ENCODE assay signal across 22 mouse cellular contexts in the genomic region with DNA sequence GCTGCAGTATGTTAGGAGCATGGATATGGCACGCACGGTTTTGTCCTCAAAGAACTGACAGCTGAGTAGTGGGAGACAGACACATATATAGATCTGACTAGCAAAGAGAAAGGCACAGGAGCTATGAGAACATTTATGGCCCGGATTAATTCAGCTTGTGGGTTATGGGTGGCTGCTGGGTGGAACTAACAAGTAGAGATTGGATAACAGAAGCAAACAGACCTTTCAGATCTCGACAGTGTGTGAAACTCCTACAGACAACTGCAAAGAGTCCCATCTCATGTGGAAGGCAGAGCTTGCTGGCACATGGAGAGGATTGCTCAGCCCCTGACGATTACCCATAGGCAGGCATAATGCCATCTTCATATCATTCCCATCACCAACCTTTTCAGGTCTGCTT.
DNase-seq lines count a peak whose midpoint lies in the region; ATAC-seq lines count a peak whose summit lies in the region.
"Had no signal": no experiment of that assay in that cellular context is flagged by ENCODE, and none has a peak within 500 bp of the region (broad histone marks: within the 10 kb centered on the region; RNA-seq: fewer than 3 reads in every experiment).

No protein-coding gene starts in this region.

- intact Hi-C loops in left cerebral cortex, postnatal 36 days (cut with DNase I) = no loop called here

- 79% methylated on average over 5 of the region's 5 CpGs for WGBS in intestine, embryonic 15.5 days

- H3K4me3 ChIP-seq in intestine, embryonic 15.5 days (replicated peaks) = no peak overlapping the region
- H3K4me3 ChIP-seq: heart, embryonic 10.5 days; hindbrain, embryonic 10.5 days; liver, embryonic 13.5 days; megakaryocyte, embryonic 14.5 days; midbrain, embryonic 13.5 days had no signal

- H3K9me3 ChIP-seq in intestine, embryonic 15.5 days = no peaks in the 10 kb centered on the region
- H3K9me3 ChIP-seq: heart, embryonic 10.5 days; hindbrain, embryonic 10.5 days; megakaryocyte, embryonic 14.5 days; midbrain, embryonic 13.5 days had no signal

- DNase-seq in layer of hippocampus, adult 11-12 months (ENCODE audit: low spot score) = peak; percentile 17
- DNase-seq in layer of hippocampus, postnatal 25 days (ENCODE audit: extremely low spot score in 1 of 2, low spot score in 1 of 2) = no peak
- DNase-seq in brain, adult 2 months (ENCODE audit: low read depth, low spot score) = peak; percentile 73
- DNase-seq in frontal cortex, postnatal 36 days (ENCODE audit: low spot score in 2 of 2) = peak; percentile 38 to 62
- peak; percentile 18 to 37 for DNase-seq in left cerebral cortex, postnatal 36 days (ENCODE audit: low spot score in 2 of 2)
- no peak for DNase-seq in adrenal gland, postnatal 14 days
- no peak for DNase-seq in adrenal gland, postnatal 25 days
- DNase-seq: adrenal gland, postnatal 10 days; cerebellum, adult 9-10 months; kidney, adult 9 months; kidney, postnatal 4 days; liver, embryonic 13.5 days; lung, embryonic 14.5 days had no signal

- H3K9ac ChIP-seq in intestine, embryonic 15.5 days = no peak overlapping the region
- H3K9ac ChIP-seq: liver, embryonic 13.5 days; lung, embryonic 14.5 days; midbrain, embryonic 13.5 days had no signal

- no peak overlapping the region for H3K27ac ChIP-seq in intestine, embryonic 15.5 days
- H3K27ac ChIP-seq: heart, embryonic 10.5 days; hindbrain, embryonic 10.5 days; liver, embryonic 13.5 days; midbrain, embryonic 13.5 days; stomach, postnatal 0 days had no signal

- H3K27me3 ChIP-seq in intestine, embryonic 15.5 days (replicated peaks) = no peaks in the 10 kb centered on the region
- H3K27me3 ChIP-seq: liver, embryonic 13.5 days; megakaryocyte, embryonic 14.5 days; midbrain, embryonic 13.5 days had no signal

- no peaks in the 10 kb centered on the region for H3K36me3 ChIP-seq in intestine, embryonic 15.5 days
- H3K36me3 ChIP-seq: heart, embryonic 10.5 days; hindbrain, embryonic 10.5 days; liver, embryonic 13.5 days; midbrain, embryonic 13.5 days had no signal

- no peak for ATAC-seq in intestine, embryonic 15.5 days
- ATAC-seq: forebrain, embryonic 14.5 days; hindbrain, embryonic 16.5 days; intestine, embryonic 16.5 days; midbrain, embryonic 13.5 days had no signal

- no peak overlapping the region for H3K4me2 ChIP-seq in intestine, embryonic 15.5 days (replicated peaks)
- H3K4me2 ChIP-seq: liver, embryonic 13.5 days; lung, embryonic 14.5 days; midbrain, embryonic 13.5 days had no signal

- H3K4me1 ChIP-seq in intestine, embryonic 15.5 days (replicated peaks) = no peaks in the 10 kb centered on the region
- H3K4me1 ChIP-seq: heart, embryonic 10.5 days; hindbrain, embryonic 10.5 days; liver, embryonic 13.5 days; megakaryocyte, embryonic 14.5 days; midbrain, embryonic 13.5 days had no signal

Comparison
In these comparisons a context has a peak if more than half of its experiments do, and no peak if none do; other contexts are left out.
1. DNase-seq: peak in layer of hippocampus, adult 11-12 months (single experiment), brain, adult 2 months (single experiment), frontal cortex, postnatal 36 days (2 of 2) and left cerebral cortex, postnatal 36 days (2 of 2); none in layer of hippocampus, postnatal 25 days (0 of 2), adrenal gland, postnatal 14 days (single experiment) and adrenal gland, postnatal 25 days (single experiment).